Mouse (Mus musculus): ENCODE results near the gene Usp3.

The Usp3 gene

DNA sequence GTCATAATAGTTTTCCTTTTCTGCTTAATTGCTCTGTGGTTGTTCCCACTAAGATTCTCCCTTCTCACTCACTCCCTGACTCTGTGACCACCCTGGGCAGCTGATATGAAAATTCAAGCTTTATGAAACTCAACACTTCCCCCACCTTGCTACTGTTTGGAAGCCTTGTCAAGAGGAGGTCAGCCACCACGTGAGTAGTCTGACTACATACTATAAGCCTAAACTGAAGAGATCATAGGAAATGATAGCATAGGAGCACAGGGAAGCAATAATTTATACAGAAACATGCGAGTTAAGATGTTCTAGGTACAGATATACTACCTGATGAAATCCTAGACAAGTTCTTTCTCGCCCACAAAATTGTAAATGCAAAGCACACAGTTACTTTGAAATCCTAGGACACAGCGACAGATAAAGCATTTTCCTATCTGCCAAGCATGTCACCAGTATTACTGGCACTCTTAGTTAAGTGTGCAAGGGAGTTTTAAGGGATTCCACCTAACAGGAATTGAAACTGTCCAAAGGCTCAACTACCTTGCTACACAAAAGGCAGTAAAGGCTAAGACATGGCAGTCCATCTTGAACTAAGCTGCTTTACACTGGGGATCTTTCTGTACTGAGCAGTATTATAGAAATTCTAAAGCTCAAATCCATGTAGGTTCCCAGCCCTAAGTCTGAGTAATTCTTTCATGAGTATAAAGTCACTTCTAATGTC lies 20.8 kb downstream of the Usp3 start:
- no peak for DNase-seq

- DNase-seq: no peak
These were observed 30.7 kb downstream of the Usp3 start for GRCm38 (mm10) chr9:66562215-66562614.

DNA sequence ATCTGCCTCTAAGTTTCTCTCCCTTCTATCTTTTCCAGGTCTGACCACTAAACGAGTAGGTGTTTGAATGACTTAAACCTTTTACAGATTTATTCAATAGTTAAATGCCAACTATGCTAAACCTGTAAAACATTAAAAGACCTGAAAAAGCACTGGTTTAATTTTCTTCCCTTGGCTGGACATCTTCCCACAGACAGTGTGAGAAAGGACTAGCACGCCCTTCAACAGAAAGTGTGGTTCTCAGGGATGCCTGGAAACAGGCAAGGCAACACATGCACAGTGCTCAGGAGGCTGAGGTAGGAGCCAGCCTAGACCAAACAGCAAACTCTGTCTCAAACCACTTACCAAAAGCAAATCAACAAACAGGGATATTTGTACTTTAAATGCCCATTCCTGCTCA lies 31.4 kb downstream of the Usp3 start:
- DNase-seq: peak; percentile 42 to 71

- DNase-seq: no peak
These were observed 32.2 kb downstream of the Usp3 start for GRCm38 (mm10) chr9:66560728-66561127.

GRCm38 (mm10) chr9:66560295-66560694 lies 32.6 kb downstream of the Usp3 start:
- peak in 1 of 2 experiments; percentile 23 for DNase-seq

DNA sequence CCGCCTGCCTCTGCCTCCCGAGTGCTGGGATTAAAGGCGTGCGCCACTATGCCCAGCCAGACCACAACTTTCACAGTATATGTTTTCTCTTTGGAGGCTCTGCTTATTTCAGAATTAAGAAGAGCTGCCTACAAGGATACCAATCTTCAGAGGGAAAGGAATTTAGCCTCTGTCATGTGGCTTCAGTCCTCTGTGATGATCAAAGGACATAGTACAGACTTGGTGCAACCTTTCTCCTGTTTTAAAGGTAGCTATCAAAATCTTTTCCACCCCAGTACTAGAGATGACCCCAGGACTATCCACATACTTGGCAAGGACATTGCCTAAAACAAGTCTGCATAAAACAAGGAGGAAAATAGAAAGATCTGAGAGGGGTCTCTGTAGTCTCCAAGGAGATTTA lies 34.0 kb downstream of the Usp3 start:
- peak; percentile 51 to 66 for DNase-seq

DNA sequence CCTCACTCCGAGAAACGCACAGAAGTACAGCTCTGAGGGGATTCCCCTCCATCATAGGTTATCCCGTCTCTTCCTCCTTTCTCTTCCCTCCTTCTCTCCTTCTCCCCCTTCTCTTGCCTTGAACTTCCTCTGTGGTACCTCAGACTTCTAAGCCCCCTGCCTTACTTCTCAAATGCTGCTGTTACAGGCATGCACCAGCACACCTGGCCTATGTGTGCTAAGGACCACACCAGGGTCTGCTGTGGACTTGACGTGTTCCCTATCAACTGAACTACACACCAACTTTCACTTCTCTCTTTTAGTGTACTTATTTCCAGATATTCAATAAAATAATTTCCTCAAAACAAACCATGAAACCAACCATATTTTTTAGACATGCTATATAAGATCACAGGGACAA lies 50.2 kb downstream of the Usp3 start:
- no peak for DNase-seq

GRCm38 (mm10) chr9:66521595-66521994 lies 71.3 kb downstream of the Usp3 start:
- no peak for DNase-seq

DNA sequence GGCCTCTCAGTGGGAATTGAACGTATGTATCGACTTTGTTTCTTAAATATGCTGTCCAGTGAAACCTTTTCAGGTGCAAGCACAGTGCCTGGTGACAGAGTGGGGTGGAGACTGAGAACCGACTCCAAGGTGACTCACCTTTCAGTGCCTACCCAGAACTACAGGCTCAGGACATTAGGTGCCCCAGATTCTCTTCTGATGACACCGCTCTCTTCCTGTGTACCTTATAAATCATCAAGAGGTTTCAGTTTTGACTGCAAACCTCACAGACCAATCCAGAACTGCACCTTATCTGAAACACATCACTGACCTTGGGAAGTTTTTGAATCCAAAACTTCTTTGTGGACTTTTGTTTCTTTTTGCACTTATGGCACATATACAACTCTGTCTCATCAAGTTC lies 72.6 kb downstream of the Usp3 start:
- no peak for DNase-seq

GRCm38 (mm10) chr9:66518901-66519300 lies 74.0 kb downstream of the Usp3 start:
- DNase-seq: no peak

DNA sequence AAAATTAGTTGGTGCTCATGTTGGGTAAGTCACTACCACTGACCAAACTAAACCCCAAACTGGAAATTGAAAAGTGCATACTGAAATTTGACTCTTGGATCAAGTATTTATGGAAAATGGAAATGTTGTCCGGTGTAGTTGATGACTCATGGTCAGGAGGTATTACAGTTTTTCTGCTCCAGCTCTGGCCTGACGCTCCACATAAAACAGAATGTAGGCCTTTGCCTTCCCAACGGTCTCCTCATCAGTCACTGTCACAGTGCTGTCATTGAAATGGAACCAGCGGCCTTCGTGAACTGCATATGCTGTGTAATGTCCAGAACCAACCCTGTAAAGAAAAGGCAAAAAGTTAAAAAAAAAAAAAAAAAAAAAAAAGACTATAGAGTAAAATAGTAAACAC lies 74.7 kb downstream of the Usp3 start:
- no peak for DNase-seq

DNA sequence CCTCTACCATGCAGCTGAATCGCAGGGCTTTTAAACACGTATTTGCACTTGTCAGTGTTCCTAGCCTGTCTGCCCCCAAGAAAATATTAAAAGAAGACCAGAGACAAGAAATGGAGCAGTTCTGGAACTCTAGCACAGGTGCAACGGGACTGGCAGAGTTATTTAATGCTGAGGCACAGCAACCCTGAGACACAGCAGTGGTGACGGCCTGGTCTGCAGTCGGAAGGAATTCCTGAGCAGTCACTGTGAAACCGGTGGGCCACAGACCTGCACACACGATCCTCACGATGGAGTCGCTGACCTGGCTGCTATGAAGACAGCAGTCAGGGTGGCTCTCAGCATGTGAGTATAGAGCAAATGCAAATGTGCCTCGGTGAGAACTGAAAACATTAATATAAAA lies 75.2 kb downstream of the Usp3 start:
- no peak for DNase-seq

DNA sequence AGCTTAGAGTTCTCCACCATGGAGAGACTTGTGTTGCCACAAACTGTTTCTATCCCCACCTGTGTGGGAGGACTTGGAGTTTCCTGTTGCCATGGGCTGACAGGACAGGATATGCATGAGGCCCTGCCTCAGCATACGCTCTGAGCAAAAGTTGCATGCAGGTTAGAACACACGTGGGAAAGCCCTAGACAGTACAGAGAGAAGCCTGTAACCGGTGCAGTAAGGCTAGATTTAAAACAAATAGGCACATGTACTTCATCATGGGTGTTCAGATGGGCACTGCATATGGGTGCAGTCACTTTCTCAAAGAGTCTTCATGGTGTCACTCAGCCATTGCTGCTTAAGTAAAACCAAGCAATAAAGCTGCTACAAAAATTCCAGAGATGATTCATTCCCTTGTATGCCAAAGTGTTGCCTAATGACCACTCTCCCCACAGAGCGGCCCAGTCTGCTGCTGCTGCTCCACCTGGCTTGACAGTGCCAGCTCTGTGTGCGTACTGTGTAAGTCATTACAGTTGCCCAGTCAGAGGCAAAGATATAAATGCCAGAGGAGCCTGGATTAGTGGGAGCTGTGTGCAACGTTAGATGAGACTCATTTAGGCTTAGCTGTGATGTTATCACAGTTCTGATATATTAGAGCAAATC lies 76.5 kb downstream of the Usp3 start:
- DNase-seq: no peak

GRCm38 (mm10) chr9:66515680-66516210 lies 77.2 kb downstream of the Usp3 start:
- DNase-seq: no peak

DNA sequence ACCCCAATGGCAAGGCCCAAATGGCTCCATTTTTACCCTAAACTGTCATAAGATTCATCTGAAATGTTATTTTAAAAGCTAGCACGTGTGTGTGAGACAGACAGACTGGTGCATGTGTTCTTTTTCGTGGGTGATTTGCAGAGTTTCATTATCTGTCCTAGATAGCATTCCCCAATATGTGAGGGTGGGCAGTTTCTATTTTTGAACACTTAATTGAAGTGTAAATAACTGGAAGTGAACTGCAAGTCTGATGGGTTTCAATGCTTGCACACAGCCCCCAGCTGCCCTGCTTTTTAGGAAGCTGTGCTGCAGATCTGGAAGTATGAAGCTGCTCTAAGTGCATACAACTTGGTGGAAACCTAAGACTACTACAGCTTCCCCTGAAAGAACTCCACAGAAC lies 77.8 kb downstream of the Usp3 start:
- DNase-seq: no peak

GRCm38 (mm10) chr9:66514256-66514770 lies 78.6 kb downstream of the Usp3 start, which contains the start of gene Fbxl22:
Gene Fbxl22, minus strand, starts transcription at chr9:66514593.
- peak; percentile 75 to 79 for DNase-seq

DNA sequence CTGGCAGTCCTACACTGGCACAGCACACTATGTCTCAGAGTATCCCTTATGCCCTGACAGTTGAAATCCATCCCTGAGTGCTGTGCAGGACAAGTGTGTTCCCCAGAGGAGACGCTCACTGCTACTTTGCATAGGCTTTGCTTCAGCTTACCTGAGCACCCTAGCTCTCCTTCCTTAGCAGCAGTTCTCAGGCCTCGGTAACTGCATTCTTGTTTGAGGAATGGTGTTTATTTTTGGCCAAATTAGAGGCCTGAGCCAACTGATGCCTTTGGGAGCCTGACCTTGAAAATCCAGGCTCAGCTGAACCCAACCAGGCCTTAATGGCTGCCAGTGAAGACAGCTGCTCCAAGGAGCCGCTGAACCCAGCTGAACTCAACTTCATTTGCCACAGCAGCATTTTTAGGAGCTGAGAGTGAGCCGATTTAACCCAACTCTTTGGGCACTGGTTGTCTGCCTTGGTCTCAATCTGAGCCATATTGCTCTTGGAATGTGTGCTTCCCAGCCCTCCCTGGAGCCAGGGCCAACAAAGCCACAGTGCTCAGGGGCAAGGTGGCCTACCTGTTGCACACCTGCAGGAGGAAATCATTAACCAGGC lies 79.2 kb downstream of the Usp3 start:
- peak in 1 of 2 experiments; percentile 41 for DNase-seq

- no peak for DNase-seq
These were observed 79.8 kb downstream of the Usp3 start for GRCm38 (mm10) chr9:66513150-66513549.

DNA sequence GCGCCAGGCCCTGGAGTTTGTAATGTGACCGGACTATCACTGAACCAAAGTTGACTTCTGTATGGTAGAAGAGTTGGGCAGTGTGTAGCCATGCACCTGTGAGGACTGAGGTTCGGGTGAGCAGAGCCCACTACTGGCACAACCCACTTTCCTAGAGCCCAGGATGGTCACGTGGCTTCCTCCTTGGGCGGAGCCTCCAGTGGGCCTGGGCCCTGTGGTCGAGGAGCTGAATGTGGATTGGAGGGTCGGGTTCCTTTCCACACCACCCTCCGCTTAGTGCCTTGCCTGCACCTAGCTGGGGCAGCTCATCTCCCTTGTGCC lies 80.6 kb downstream of the Usp3 start:
- peak; percentile 88 to 89 for DNase-seq

- peak; percentile 94 for DNase-seq
These were observed 81.2 kb downstream of the Usp3 start for GRCm38 (mm10) chr9:66511580-66512350.

DNA sequence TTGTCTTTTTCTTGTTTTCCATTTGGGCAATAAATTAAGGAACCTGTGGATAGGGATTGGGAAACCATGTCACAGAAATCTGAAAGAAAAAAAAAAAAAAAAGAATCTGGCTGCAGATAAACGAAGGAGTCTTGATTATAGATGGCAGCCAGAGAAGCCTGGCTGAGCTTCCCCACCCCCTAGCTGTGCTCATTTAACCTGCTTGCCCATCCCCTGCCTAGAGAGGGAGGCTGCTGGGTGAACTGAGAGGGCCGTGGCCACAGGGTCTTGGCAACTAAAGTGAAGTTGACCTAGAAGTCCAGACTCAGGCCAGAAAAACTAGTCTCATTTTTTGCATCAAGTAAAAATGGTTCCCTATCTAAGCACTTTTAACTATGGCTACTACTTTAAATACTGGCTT lies 82.0 kb downstream of the Usp3 start:
- DNase-seq: no peak

GRCm38 (mm10) chr9:66510351-66510841 lies 82.5 kb downstream of the Usp3 start:
- no peak for DNase-seq

GRCm38 (mm10) chr9:66508890-66509399 lies 84.0 kb downstream of the Usp3 start:
- no peak for DNase-seq

Measured in kidney, adult 8-10 months (tissue).